In genomic region chr8:123213118-123213772, GRCm38 (mm10) we compare ENCODE assay signal across 8 mouse cellular contexts. TPM values are rescaled to one million over a fixed set of nuclear protein-coding genes. Genes with fewer than 3 reads are reported as not detected.
DNase-seq lines count a peak whose midpoint lies in the region; ATAC-seq and TF ChIP-seq lines count a peak whose summit lies in the region.

No protein-coding gene starts in this region.

- peak overlapping the region; percentile 77 for H3K9ac ChIP-seq in forebrain, embryonic 16.5 days (replicated peaks; ENCODE audit: low read depth, low read length)
- H3K9ac ChIP-seq in liver, embryonic 11.5 days (ENCODE audit: low read depth, low read length): peak overlapping the region; percentile 99
- H3K9ac ChIP-seq in stomach, embryonic 16.5 days (ENCODE audit: low read length): peak overlapping the region; percentile 97

- H3K4me3 ChIP-seq in spleen, adult 2 months (ENCODE audit: extremely low read depth, insufficient read depth, insufficient read length): peak overlapping the region; percentile 58
- peak overlapping the region; percentile 64 for H3K4me3 ChIP-seq in forebrain, embryonic 16.5 days (replicated peaks; ENCODE audit: low read length)
- H3K4me3 ChIP-seq in liver, embryonic 11.5 days (ENCODE audit: low read depth, low read length): peak overlapping the region; percentile 99
- H3K4me3 ChIP-seq in stomach, embryonic 16.5 days (replicated peaks; ENCODE audit: low read length): peak overlapping the region; percentile 93

- no peak for TF ChIP-seq CTCF in spleen, adult 2 months (IDR thresholded peaks at IDR 0.05; ENCODE audit: extremely low read depth, insufficient read depth, insufficient read length, insufficient replicate concordance)

- H3K27ac ChIP-seq in spleen, adult 2 months (ENCODE audit: insufficient read depth, low read length): no peak overlapping the region
- H3K27ac ChIP-seq in forebrain, embryonic 16.5 days (ENCODE audit: low read length): no peak overlapping the region
- no peak overlapping the region for H3K27ac ChIP-seq in liver, embryonic 11.5 days (ENCODE audit: low read depth, low read length)
- peak overlapping the region; percentile 41 for H3K27ac ChIP-seq in stomach, embryonic 16.5 days (ENCODE audit: low read length)

- peaks cover 8% of the 10 kb centered on the region; the same call in 1 of the 2 replicates for H3K4me1 ChIP-seq in spleen, adult 2 months (ENCODE audit: control insufficient read depth, insufficient read depth, insufficient read length)
- peaks cover 15% of the 10 kb centered on the region for H3K4me1 ChIP-seq in forebrain, embryonic 16.5 days (replicated peaks; ENCODE audit: control insufficient read depth, insufficient read depth, low read length)
- peaks cover 8% of the 10 kb centered on the region; the same call in 1 of the 2 replicates for H3K4me1 ChIP-seq in liver, embryonic 11.5 days (replicated peaks; ENCODE audit: control insufficient read depth, insufficient read depth, low read length)
- H3K4me1 ChIP-seq in stomach, embryonic 16.5 days (ENCODE audit: control insufficient read depth, insufficient read depth, low read length): peaks cover 10% of the 10 kb centered on the region

- H3K36me3 ChIP-seq in spleen, adult 2 months (ENCODE audit: control insufficient read depth, insufficient read depth, low read length): peaks cover 15% of the 10 kb centered on the region
- H3K36me3 ChIP-seq in forebrain, embryonic 16.5 days (ENCODE audit: control insufficient read depth, insufficient read depth): peaks cover 2% of the 10 kb centered on the region; the same call in 1 of the 2 replicates
- peaks cover 10% of the 10 kb centered on the region for H3K36me3 ChIP-seq in liver, embryonic 11.5 days (ENCODE audit: control insufficient read depth, insufficient read depth, low read length)
- H3K36me3 ChIP-seq in stomach, embryonic 16.5 days (ENCODE audit: control insufficient read depth, insufficient read depth, low read length): 0 out of 2 replicates have a peak, but pooled peaks cover 5% of the 10 kb centered on the region

- no peak for DNase-seq in spleen, adult 2 months (ENCODE audit: low read depth in 1 of 2, low spot score in 2 of 2)
- no peak for DNase-seq in spleen, adult 18-20 months
- no peak for DNase-seq in liver, embryonic 11.5 days (ENCODE audit: low spot score)
- no peak for DNase-seq in gastrocnemius, postnatal 25 days
- no peak for DNase-seq in left cerebral cortex, adult 11 months (ENCODE audit: low spot score)
- no peak for DNase-seq in lung, postnatal 25 days (ENCODE audit: low spot score)

- no peaks in the 10 kb centered on the region for H3K27me3 ChIP-seq in spleen, adult 2 months (ENCODE audit: control insufficient read depth, insufficient read depth, low read length)
- no peaks in the 10 kb centered on the region; the same call in 1 of the 2 replicates for H3K27me3 ChIP-seq in forebrain, embryonic 16.5 days (replicated peaks; ENCODE audit: control insufficient read depth, insufficient read depth, low read length)
- no peaks in the 10 kb centered on the region; the same call in 1 of the 2 replicates for H3K27me3 ChIP-seq in liver, embryonic 11.5 days (replicated peaks; ENCODE audit: control insufficient read depth, insufficient read depth, low read length)
- H3K27me3 ChIP-seq in stomach, embryonic 16.5 days (ENCODE audit: control insufficient read depth, insufficient read depth, low read length): no peaks in the 10 kb centered on the region

- no peak; the same call in 1 of the 2 replicates for ATAC-seq in forebrain, embryonic 16.5 days
- ATAC-seq in liver, embryonic 11.5 days (replicated peaks; ENCODE audit: low FRiP score): peak; percentile 21
- no peak for ATAC-seq in stomach, embryonic 16.5 days (ENCODE audit: insufficient read depth, low FRiP score)

- H3K9me3 ChIP-seq in forebrain, embryonic 16.5 days (ENCODE audit: control insufficient read depth, low read length): no peaks in the 10 kb centered on the region
- H3K9me3 ChIP-seq in liver, embryonic 11.5 days (ENCODE audit: control insufficient read depth, low read length): no peaks in the 10 kb centered on the region
- H3K9me3 ChIP-seq in stomach, embryonic 16.5 days (replicated peaks; ENCODE audit: control insufficient read depth, low read length): no peaks in the 10 kb centered on the region

- 30% methylated on average over 22 of the region's 22 CpGs for WGBS in spleen, adult 2 months
- 18% methylated on average over 22 of the region's 22 CpGs for WGBS in forebrain, embryonic 16.5 days
- WGBS in liver, embryonic 11.5 days: 23% methylated on average over 22 of the region's 22 CpGs
- WGBS in stomach, embryonic 16.5 days: 16% methylated on average over 22 of the region's 22 CpGs

- no peak for TF ChIP-seq POLR2A in spleen, adult 2 months (IDR thresholded peaks at IDR 0.05; ENCODE audit: low read depth, low read length)

- peak overlapping the region; percentile 69 for H3K4me2 ChIP-seq in forebrain, embryonic 16.5 days (ENCODE audit: low read length)
- peak overlapping the region; percentile 77 for H3K4me2 ChIP-seq in liver, embryonic 11.5 days
- H3K4me2 ChIP-seq in stomach, embryonic 16.5 days (ENCODE audit: low read depth, low read length): peak overlapping the region; percentile 92

RNA-seq across cellular contexts. Expression of gene Spata33, which starts 0.6 kb away (rescaled TPM):
- 0.09 and 0.42 TPM in 2 replicates for polyA plus RNA-seq in spleen, adult 2 months (2012; rRNA removed)
- 5.9 and 6.3 TPM in 2 replicates for polyA plus RNA-seq in forebrain, embryonic 16.5 days (2015; fragmentation: Nextera tagmentation; extraction: Ambion mirVana)
- 1.4 and 1.7 TPM in 2 replicates for polyA plus RNA-seq in liver, embryonic 11.5 days (2014; fragmentation: Nextera tagmentation; extraction: Ambion mirVana)
- polyA plus RNA-seq in stomach, embryonic 16.5 days (2015; fragmentation: Nextera tagmentation; extraction: Ambion mirVana): 3.3 and 3.5 TPM in 2 replicates
- 1 to 10 TPM in 1 of 2 experiments, under 1 TPM in 1; 0.91 to 1.2 TPM for total RNA-seq in gastrocnemius, postnatal 25 days (2021)

RNA-seq across cellular contexts. Expression of gene Chmp1a, which starts 0.7 kb away (rescaled TPM):
- 70.5 and 85.0 TPM in 2 replicates for polyA plus RNA-seq in spleen, adult 2 months (2012; rRNA removed)
- polyA plus RNA-seq in forebrain, embryonic 16.5 days (2015; fragmentation: Nextera tagmentation; extraction: Ambion mirVana): 238 and 248 TPM in 2 replicates
- 95.4 and 104 TPM in 2 replicates for polyA plus RNA-seq in liver, embryonic 11.5 days (2014; fragmentation: Nextera tagmentation; extraction: Ambion mirVana)
- polyA plus RNA-seq in stomach, embryonic 16.5 days (2015; fragmentation: Nextera tagmentation; extraction: Ambion mirVana): 146 and 165 TPM in 2 replicates
- total RNA-seq in gastrocnemius, postnatal 25 days (2021): 10 to 100 TPM; 36.7 to 52.8 TPM

RNA-seq across cellular contexts. Expression of gene Cdk10, which starts 11.4 kb away (rescaled TPM):
- polyA plus RNA-seq in spleen, adult 2 months (2012; rRNA removed): 39.2 and 45.2 TPM in 2 replicates
- polyA plus RNA-seq in forebrain, embryonic 16.5 days (2015; fragmentation: Nextera tagmentation; extraction: Ambion mirVana): 42.9 and 54.1 TPM in 2 replicates
- polyA plus RNA-seq in liver, embryonic 11.5 days (2014; fragmentation: Nextera tagmentation; extraction: Ambion mirVana): 22.8 and 25.0 TPM in 2 replicates
- polyA plus RNA-seq in stomach, embryonic 16.5 days (2015; fragmentation: Nextera tagmentation; extraction: Ambion mirVana): 27.3 and 31.0 TPM in 2 replicates
- total RNA-seq in gastrocnemius, postnatal 25 days (2021): 10 to 100 TPM; 10.1 to 12.0 TPM

RNA-seq across cellular contexts. Expression of gene Spata2l, which starts 22.8 kb away (rescaled TPM):
- 12.1 and 13.9 TPM in 2 replicates for polyA plus RNA-seq in spleen, adult 2 months (2012; rRNA removed)
- 5.8 and 7.8 TPM in 2 replicates for polyA plus RNA-seq in forebrain, embryonic 16.5 days (2015; fragmentation: Nextera tagmentation; extraction: Ambion mirVana)
- polyA plus RNA-seq in liver, embryonic 11.5 days (2014; fragmentation: Nextera tagmentation; extraction: Ambion mirVana): 2.0 and 2.2 TPM in 2 replicates
- polyA plus RNA-seq in stomach, embryonic 16.5 days (2015; fragmentation: Nextera tagmentation; extraction: Ambion mirVana): 5.1 and 6.1 TPM in 2 replicates
- total RNA-seq in gastrocnemius, postnatal 25 days (2021): 1 to 10 TPM; 1.4 to 1.5 TPM

RNA-seq across cellular contexts. Expression of gene Dpep1, which starts 27.2 kb away (rescaled TPM):
- polyA plus RNA-seq in spleen, adult 2 months (2012; rRNA removed): 1.3 and 1.6 TPM in 2 replicates
- polyA plus RNA-seq in forebrain, embryonic 16.5 days (2015; fragmentation: Nextera tagmentation; extraction: Ambion mirVana): 0.14 and 0.18 TPM in 2 replicates
- 0.52 and 1.3 TPM in 2 replicates for polyA plus RNA-seq in liver, embryonic 11.5 days (2014; fragmentation: Nextera tagmentation; extraction: Ambion mirVana)
- polyA plus RNA-seq in stomach, embryonic 16.5 days (2015; fragmentation: Nextera tagmentation; extraction: Ambion mirVana): 6.1 and 7.0 TPM in 2 replicates
- 10 to 100 TPM; 11.0 to 16.1 TPM for total RNA-seq in gastrocnemius, postnatal 25 days (2021)
